Mouse (Mus musculus) forebrain, postnatal 0 days (tissue): ENCODE results near the gene Cyb561. TPM values are rescaled to one million over a fixed set of nuclear protein-coding genes. Genes with fewer than 3 reads are reported as not detected.

Experiments used
- ATAC-seq: fragments of 200-750 bp; cut with Nextera tagmentation; 2 replicates; pipeline ENCODE4 v1.8.0; 2017; ENCODE audit warnings: mild to moderate bottlenecking, moderate library complexity
- DNase-seq: peaks from one replicate; pipeline ENCODE4 v3.0.0-alpha.2; 2015
- H3K27ac ChIP-seq: fragments of 300-500 bp; sonication (generic); 2 replicates; pipeline ENCODE4 v1.5.1; 2014; ENCODE audit warnings: low read depth, mild to moderate bottlenecking, antibody characterized with exemption, low read length, moderate library complexity, mixed read lengths
- H3K27me3 ChIP-seq: fragments of 300-500 bp; sonication (generic); 2 replicates; pipeline ENCODE4 v1.6.1; 2014; ENCODE audit warnings: mild to moderate bottlenecking, low read length, mixed read lengths; ENCODE audit not compliant: insufficient read depth
- H3K36me3 ChIP-seq: fragments of 300-500 bp; sonication (generic); 2 replicates; pipeline ENCODE4 v1.6.1; 2014; ENCODE audit warnings: mild to moderate bottlenecking, moderate library complexity; ENCODE audit not compliant: insufficient read depth
- H3K4me1 ChIP-seq: fragments of 300-500 bp; sonication (generic); 2 replicates; pipeline ENCODE4 v1.6.1; 2014; ENCODE audit warnings: antibody characterized with exemption; ENCODE audit not compliant: insufficient read depth
- H3K4me2 ChIP-seq: fragments of 300-500 bp; sonication (generic); 2 replicates; pipeline ENCODE4 v1.6.1; 2014; ENCODE audit warnings: low read depth, mild to moderate bottlenecking, moderate library complexity
- H3K4me3 ChIP-seq: fragments of 300-500 bp; sonication (generic); 2 replicates; pipeline ENCODE4 v1.5.1; 2014; ENCODE audit warnings: low read depth, low read length, mixed read lengths
- H3K9ac ChIP-seq: fragments of 300-500 bp; sonication (generic); 2 replicates; pipeline ENCODE4 v1.6.1; 2014; ENCODE audit warnings: mild to moderate bottlenecking
- H3K9me3 ChIP-seq: fragments of 300-500 bp; sonication (generic); 2 replicates; pipeline ENCODE4 v1.6.1; 2016; ENCODE audit warnings: low read length
- CTCF ChIP-seq: sonication (generic); IDR thresholded peaks from 2 replicates; pipeline ENCODE4 v1.5.1; 2016; ENCODE audit warnings: antibody characterized with exemption, control low read depth, low read depth
- WGBS: fragments of 180-500 bp; shearing (Covaris S2); extraction: QIAGEN DNeasy Blood & Tissue Kit; methylation state at CpG from one replicate; pipeline ENCODE4 v1.1.7; 2014; 5-methylcytosine and 5-hydroxymethylcytosine counted together
- polyA plus RNA-seq: library from polyadenylated mRNA; unstranded; fragments of >200 nt; fragmentation: Nextera tagmentation; extraction: Ambion mirVana; gene quantifications from 2 replicates; pipeline ENCODE4 v1.2.1, GENCODE M21; 2015
- total RNA-seq: library from RNA; depleted of rRNA; stranded (reverse); fragments of >200 nt; gene quantifications from 2 replicates; pipeline ENCODE4 v1.2.3, GENCODE M21; 2014; rRNA removed

Cyb561 gene
- 41.9 and 55.8 TPM in 2 replicates for total RNA-seq
- polyA plus RNA-seq: 40.7 and 62.7 TPM in 2 replicates

DNA sequence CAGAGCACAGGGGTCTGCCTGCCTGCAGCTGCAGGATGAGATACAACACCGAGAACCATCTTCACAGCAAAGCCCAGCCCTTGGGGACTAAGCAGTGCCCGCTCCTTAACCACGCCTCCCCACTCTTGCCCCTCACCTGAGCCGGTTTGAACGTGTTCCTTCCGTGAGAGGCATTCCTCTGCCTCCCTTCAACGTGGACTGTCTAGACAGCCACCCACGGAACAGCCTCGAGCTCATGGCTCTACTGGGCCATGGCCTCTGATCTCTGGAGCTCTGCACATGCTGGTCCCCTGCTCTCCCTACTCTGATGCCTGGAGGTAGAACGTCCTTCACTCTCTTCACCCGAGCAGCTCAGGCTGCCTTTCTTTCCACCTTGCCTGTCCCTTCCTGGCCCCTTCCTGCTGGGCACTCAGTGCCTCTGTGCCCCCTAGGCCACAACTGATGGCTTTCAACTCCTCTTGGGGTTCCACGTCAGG, at the start of gene Cyb561:
Gene Cyb561, minus strand, starts transcription at position 426 of the 476 bp plus-strand sequence.
- DNase-seq (no peak), ATAC-seq (no peak)
- no peak for TF ChIP-seq CTCF
- Histone ChIP-seq H3K9me3 (no peaks in the 10 kb centered on the region), H3K27ac (no peak within 1 kb of the TSS), H3K4me1 (no peaks in the 10 kb centered on the region), H3K9ac (no peak within 1 kb of the TSS), H3K27me3 (no peaks in the 10 kb centered on the region), H3K36me3 (no peaks in the 10 kb centered on the region), H3K4me3 (no peak within 1 kb of the TSS), H3K4me2 (no peak within 1 kb of the TSS)
- WGBS: 83% methylated on average over 12 of the region's 12 CpGs

DNA sequence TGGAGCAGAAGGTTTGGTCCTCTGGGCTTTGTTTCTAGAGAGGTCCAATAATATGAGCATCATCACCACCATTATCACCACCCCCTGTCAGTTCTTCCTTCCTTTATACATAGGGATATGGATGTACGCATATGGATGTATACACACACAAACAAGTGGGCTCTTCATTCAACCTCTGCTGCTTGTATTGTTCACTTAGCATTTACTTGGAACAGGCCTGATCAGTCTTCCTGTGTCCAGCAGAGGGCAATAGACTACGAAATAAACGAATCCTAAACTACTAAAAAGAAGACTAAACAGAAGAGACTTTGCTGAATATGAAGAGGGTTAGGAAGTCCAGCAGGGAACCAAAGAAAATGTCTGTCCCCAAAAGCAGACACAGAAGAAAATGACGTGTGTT, 48.6 kb upstream of the Cyb561 start:
- Histone ChIP-seq H3K4me1 (no peaks in the 10 kb centered on the region), H3K4me3 (no peak overlapping the region), H3K27me3 (no peaks in the 10 kb centered on the region), H3K4me2 (no peak overlapping the region), H3K9ac (no peak overlapping the region), H3K36me3 (no peaks in the 10 kb centered on the region), H3K27ac (no peak overlapping the region), H3K9me3 (no peaks in the 10 kb centered on the region)
- ATAC-seq (no peak), DNase-seq (peak; percentile 39)
- peak; percentile 60 for TF ChIP-seq CTCF
- 39% methylated on average over 4 of the region's 4 CpGs for WGBS

DNA sequence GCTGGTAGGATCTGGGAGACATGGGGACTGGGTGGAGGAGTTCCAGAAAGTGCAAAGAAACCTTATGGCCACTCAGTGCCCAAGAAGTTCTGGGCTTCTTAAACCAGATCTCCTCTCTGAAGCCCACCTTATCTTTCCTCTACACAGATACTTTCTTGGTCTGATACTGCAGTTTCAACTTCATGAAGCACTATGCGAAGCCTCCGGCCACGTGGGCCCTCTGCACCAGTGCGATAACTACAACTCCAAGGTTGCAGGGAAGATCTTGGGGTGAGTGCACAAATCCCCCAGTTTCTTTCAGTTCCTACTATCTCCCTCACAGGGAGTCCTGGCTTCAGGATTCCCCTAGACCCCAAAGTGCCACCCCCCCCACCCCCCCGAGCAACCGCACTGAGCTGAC, 46.9 kb upstream of the Cyb561 start:
- WGBS: 94% methylated on average over 6 of the region's 6 CpGs
- no peak for TF ChIP-seq CTCF
- ATAC-seq: no peak

DNA sequence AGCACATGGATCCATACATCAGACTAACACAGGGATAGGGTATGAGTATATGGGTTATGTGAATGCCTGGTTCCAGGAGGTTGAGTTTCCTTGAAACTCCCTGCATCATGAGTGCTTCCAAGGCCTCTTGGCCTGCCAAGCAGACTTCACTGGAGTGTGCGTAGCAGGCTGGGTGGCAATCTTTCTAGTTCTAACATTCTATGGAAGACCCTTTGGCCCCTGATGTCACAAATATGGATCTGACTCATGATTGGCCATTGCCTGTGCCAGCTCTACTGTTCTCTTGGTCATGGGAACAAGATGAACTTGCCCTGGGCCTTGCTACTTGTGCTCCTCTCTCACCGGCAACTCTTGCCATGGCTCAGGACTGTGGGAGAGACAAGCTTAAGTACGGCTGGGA, 41.2 kb upstream of the Cyb561 start, which contains the start of gene Ace3:
Gene Ace3, plus strand, starts transcription at position 301 of the 400 bp plus-strand sequence.
- Histone ChIP-seq H3K27me3 (no peaks in the 10 kb centered on the region), H3K4me2 (no peak within 1 kb of the TSS), H3K9ac (no peak within 1 kb of the TSS), H3K36me3 (no peaks in the 10 kb centered on the region), H3K27ac (no peak within 1 kb of the TSS), H3K9me3 (no peaks in the 10 kb centered on the region), H3K4me3 (no peak within 1 kb of the TSS), H3K4me1 (no peaks in the 10 kb centered on the region)
- ATAC-seq (no peak), DNase-seq (no peak)
- WGBS: 95% methylated on average over 3 of the region's 3 CpGs
- no peak for TF ChIP-seq CTCF

More for the DNA sequence above, 46.9 kb upstream of the Cyb561 start:
- Histone ChIP-seq H3K9me3 (no peaks in the 10 kb centered on the region), H3K27ac (no peak overlapping the region), H3K36me3 (no peaks in the 10 kb centered on the region), H3K27me3 (no peaks in the 10 kb centered on the region), H3K4me1 (no peaks in the 10 kb centered on the region), H3K4me3 (no peak overlapping the region), H3K4me2 (no peak overlapping the region), H3K9ac (no peak overlapping the region)
- no peak for DNase-seq

DNA sequence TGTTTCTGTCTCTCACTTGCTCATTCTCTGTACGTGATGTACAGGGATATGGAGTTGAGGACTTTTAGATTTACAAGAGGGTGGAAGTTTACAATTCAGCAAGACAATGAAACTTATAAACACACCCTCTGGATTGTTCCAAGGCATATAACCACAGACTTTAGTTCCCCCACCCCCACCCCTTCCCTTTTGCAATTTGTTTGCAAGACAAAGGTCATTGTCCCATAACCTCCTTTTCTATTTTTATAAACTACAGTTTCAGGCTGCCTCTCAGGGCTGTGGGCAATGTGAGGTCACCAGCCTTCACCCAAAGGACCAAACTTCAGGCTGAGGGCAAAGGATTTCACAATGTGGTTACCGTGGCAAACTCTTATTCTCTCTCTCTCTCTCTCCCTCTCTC, 37.1 kb upstream of the Cyb561 start:
- Histone ChIP-seq H3K9ac (no peak overlapping the region), H3K36me3 (no peaks in the 10 kb centered on the region), H3K27ac (no peak overlapping the region), H3K27me3 (no peaks in the 10 kb centered on the region), H3K9me3 (no peaks in the 10 kb centered on the region), H3K4me3 (no peak overlapping the region), H3K4me1 (no peaks in the 10 kb centered on the region), H3K4me2 (no peak overlapping the region)
- no peak for TF ChIP-seq CTCF
- DNase-seq: no peak
- WGBS: 67% methylated on average over 2 of the region's 2 CpGs
- no peak for ATAC-seq

DNA sequence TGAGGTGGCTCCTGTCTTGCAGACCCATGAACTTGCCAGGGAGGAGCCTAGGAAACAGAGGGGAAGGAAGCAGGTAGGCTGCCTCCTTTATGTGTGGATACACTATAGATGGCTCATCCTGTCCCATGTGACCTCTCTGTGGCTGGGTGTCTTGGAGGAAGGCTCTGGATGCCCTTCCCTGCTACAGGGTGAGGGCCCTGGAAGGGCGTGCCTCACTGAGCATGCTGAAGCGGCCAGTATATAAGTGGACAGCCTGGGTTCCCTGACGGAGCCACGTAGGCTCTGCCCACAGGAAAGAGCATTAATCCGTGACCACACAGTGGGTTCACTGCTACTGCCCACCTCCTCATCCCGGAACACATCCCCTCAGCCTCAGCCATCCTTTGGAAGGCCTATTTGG, 36.3 kb upstream of the Cyb561 start:
- no peaks in the 10 kb centered on the region for H3K9me3 ChIP-seq
- H3K36me3 ChIP-seq: no peaks in the 10 kb centered on the region
- no peak for ATAC-seq
- TF ChIP-seq CTCF: no peak
- no peaks in the 10 kb centered on the region for H3K4me1 ChIP-seq
- no peak for DNase-seq
- H3K9ac ChIP-seq: no peak overlapping the region
- 81% methylated on average over 6 of the region's 6 CpGs for WGBS
- H3K4me2 ChIP-seq: no peak overlapping the region
- no peak overlapping the region for H3K27ac ChIP-seq
- H3K4me3 ChIP-seq: no peak overlapping the region
- H3K27me3 ChIP-seq: no peaks in the 10 kb centered on the region

DNA sequence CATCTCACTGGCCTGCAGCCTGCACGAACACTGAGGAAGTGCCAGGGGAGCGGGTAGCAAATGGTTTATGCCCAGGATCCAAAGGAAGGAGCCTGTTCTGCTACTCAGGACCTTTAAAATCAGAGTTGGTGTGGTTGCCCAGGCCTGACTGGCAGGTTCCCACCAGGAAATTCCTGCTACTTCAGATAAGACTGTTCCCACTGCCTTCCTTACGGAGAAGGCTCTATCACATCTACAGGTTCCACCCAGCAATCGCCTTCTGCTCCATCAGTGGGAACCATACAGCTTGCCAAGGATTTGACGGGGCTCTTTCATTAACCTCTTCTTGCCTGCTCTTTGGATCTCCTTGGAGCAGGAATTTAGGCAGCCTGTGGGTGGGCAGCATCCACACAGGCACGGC, 34.3 kb upstream of the Cyb561 start:
- no peak for DNase-seq

More for the DNA sequence above, 34.3 kb upstream of the Cyb561 start:
- WGBS: 65% methylated on average over 6 of the region's 6 CpGs
- no peak overlapping the region for H3K4me3 ChIP-seq
- H3K4me2 ChIP-seq: no peak overlapping the region
- no peaks in the 10 kb centered on the region for H3K9me3 ChIP-seq
- TF ChIP-seq CTCF: no peak
- no peak for ATAC-seq
- no peak overlapping the region for H3K27ac ChIP-seq
- H3K4me1 ChIP-seq: no peaks in the 10 kb centered on the region
- no peaks in the 10 kb centered on the region for H3K36me3 ChIP-seq
- no peak overlapping the region for H3K9ac ChIP-seq
- no peaks in the 10 kb centered on the region for H3K27me3 ChIP-seq
